Mouse (Mus musculus) bone marrow macrophage, adult 2 months (primary cell): ENCODE measurements at regions not wholly inside any gene's neighbourhood (a gene's known extent, or its start where the extent isn't known, plus 50 kb on each side); places are given as distances from the start of the nearest gene placed in this dataset.
A peak's percentile ranks its signal among the peaks of the same experiment; 100 is the strongest.

Experiments
- H3K27ac ChIP-seq: 2 replicates; pipeline ENCODE4 v1.5.1; 2012; ENCODE audit warnings: low read depth, low read length; ENCODE audit not compliant: insufficient read depth
- H3K4me1 ChIP-seq: 2 replicates; pipeline ENCODE4 v1.6.1; 2012; ENCODE audit warnings: low read length; ENCODE audit not compliant: control insufficient read depth, insufficient read depth
- H3K4me3 ChIP-seq: 2 replicates; pipeline ENCODE4 v1.5.1; 2012; ENCODE audit warnings: mild to moderate bottlenecking, low read length, moderate library complexity; ENCODE audit not compliant: insufficient read depth
- CTCF ChIP-seq: IDR thresholded peaks from 2 replicates; pipeline ENCODE4 v1.5.1; 2012; ENCODE audit warnings: low read depth, mild to moderate bottlenecking, low read length, moderate library complexity
- POLR2A ChIP-seq: IDR thresholded peaks from 2 replicates; pipeline ENCODE4 v1.6.1; 2012; ENCODE audit warnings: mild to moderate bottlenecking, low read depth, low read length, borderline replicate concordance

GRCm38 (mm10) chr15:41283199-41283598, 1149.0 kb downstream of the 9330182O14Rik start:
- Histone ChIP-seq H3K4me1 (no peaks in the 10 kb centered on the region), H3K27ac (no peak overlapping the region), H3K4me3 (no peak overlapping the region)
- TF ChIP-seq POLR2A (no peak), CTCF (no peak)

GRCm38 (mm10) chr15:41286809-41287413, 1152.7 kb downstream of the 9330182O14Rik start:
- Histone ChIP-seq H3K27ac (no peak overlapping the region), H3K4me1 (no peaks in the 10 kb centered on the region), H3K4me3 (no peak overlapping the region)
- TF ChIP-seq CTCF (no peak), POLR2A (no peak)

GRCm38 (mm10) chr15:41297419-41297818, 1163.3 kb downstream of the 9330182O14Rik start:
- TF ChIP-seq CTCF (no peak), POLR2A (no peak)
- H3K4me3 ChIP-seq, result no peak overlapping the region
- peaks cover 4% of the 10 kb centered on the region for H3K4me1 ChIP-seq
- H3K27ac ChIP-seq, result no peak overlapping the region

- H3K4me3 ChIP-seq, result no peak overlapping the region
- H3K27ac ChIP-seq, result no peak overlapping the region
- H3K4me1 ChIP-seq, result peaks cover 3% of the 10 kb centered on the region
- no peak for TF ChIP-seq CTCF
- no peak for TF ChIP-seq POLR2A
Observed at GRCm38 (mm10) chr15:41306638-41307037, 1172.5 kb downstream of the 9330182O14Rik start.

- Histone ChIP-seq H3K4me1 (peaks cover 23% of the 10 kb centered on the region), H3K27ac (peak overlapping the region; percentile 39), H3K4me3 (no peak overlapping the region)
- no peak for TF ChIP-seq CTCF
- TF ChIP-seq POLR2A, result no peak
Observed at GRCm38 (mm10) chr15:41311728-41312320, 1177.7 kb downstream of the 9330182O14Rik start.

- Histone ChIP-seq H3K27ac (no peak overlapping the region), H3K4me1 (peaks cover 23% of the 10 kb centered on the region), H3K4me3 (no peak overlapping the region)
- no peak for TF ChIP-seq CTCF
- no peak for TF ChIP-seq POLR2A
Observed at GRCm38 (mm10) chr15:41314916-41315315, 1180.8 kb downstream of the 9330182O14Rik start.

- Histone ChIP-seq H3K4me3 (no peak overlapping the region), H3K27ac (no peak overlapping the region), H3K4me1 (peaks cover 10% of the 10 kb centered on the region)
- no peak for TF ChIP-seq CTCF
- no peak for TF ChIP-seq POLR2A
Observed at GRCm38 (mm10) chr15:41325633-41326252, 1191.6 kb downstream of the 9330182O14Rik start.

- Histone ChIP-seq H3K4me3 (no peak overlapping the region), H3K27ac (peak overlapping the region; percentile 82), H3K4me1 (peaks cover 10% of the 10 kb centered on the region)
- TF ChIP-seq CTCF, result no peak
Observed at GRCm38 (mm10) chr15:41329286-41329685, 1195.1 kb downstream of the 9330182O14Rik start.

GRCm38 (mm10) chr15:41330085-41330484, 1195.9 kb downstream of the 9330182O14Rik start:
- Histone ChIP-seq H3K4me3 (no peak overlapping the region), H3K4me1 (peaks cover 10% of the 10 kb centered on the region), H3K27ac (peak overlapping the region; percentile 74)
- TF ChIP-seq CTCF, result no peak

GRCm38 (mm10) chr15:41332451-41332850, 1198.3 kb downstream of the 9330182O14Rik start:
- Histone ChIP-seq H3K27ac (no peak overlapping the region), H3K4me1 (peaks cover 10% of the 10 kb centered on the region), H3K4me3 (no peak overlapping the region)
- TF ChIP-seq POLR2A, result no peak
- no peak for TF ChIP-seq CTCF
